Comparison of ENCODE assay signal across 8 mouse cellular contexts in genomic region chr13:98263458-98263987, GRCm38 (mm10). TPM values are rescaled to one million over a fixed set of nuclear protein-coding genes. Genes with fewer than 3 reads are reported as not detected.
DNase-seq lines count a peak whose midpoint lies in the region; ATAC-seq and TF ChIP-seq lines count a peak whose summit lies in the region.

No protein-coding gene starts in this region.

- H3K9me3 ChIP-seq in neural tube, embryonic 11.5 days (ENCODE audit: control insufficient read depth, low read length): no peaks in the 10 kb centered on the region
- no peaks in the 10 kb centered on the region for H3K9me3 ChIP-seq in limb, embryonic 13.5 days
- no peaks in the 10 kb centered on the region for H3K9me3 ChIP-seq in stomach, embryonic 14.5 days (ENCODE audit: control insufficient read depth, low read depth, low read length)

- peak overlapping the region; percentile 76 for H3K4me3 ChIP-seq in neural tube, embryonic 11.5 days (ENCODE audit: low read depth, low read length)
- peak overlapping the region; percentile 87 for H3K4me3 ChIP-seq in embryonic fibroblast, embryonic 13.5 days (ENCODE audit: insufficient read depth, low read length)
- peak overlapping the region; percentile 92 for H3K4me3 ChIP-seq in limb, embryonic 13.5 days
- peak overlapping the region; percentile 93 for H3K4me3 ChIP-seq in stomach, embryonic 14.5 days (ENCODE audit: low read depth, low read length)

- H3K4me1 ChIP-seq in neural tube, embryonic 11.5 days (ENCODE audit: control insufficient read depth, insufficient read depth, low read length): peaks cover 16% of the 10 kb centered on the region
- peaks cover 3% of the 10 kb centered on the region; the same call in 1 of the 2 replicates for H3K4me1 ChIP-seq in embryonic fibroblast, embryonic 13.5 days (ENCODE audit: control insufficient read depth, insufficient read depth, low read length)
- H3K4me1 ChIP-seq in limb, embryonic 13.5 days: peaks cover 22% of the 10 kb centered on the region
- peaks cover 13% of the 10 kb centered on the region for H3K4me1 ChIP-seq in stomach, embryonic 14.5 days (ENCODE audit: control insufficient read depth, insufficient read depth, low read length)

- H3K27ac ChIP-seq in neural tube, embryonic 11.5 days (ENCODE audit: low read depth, low read length): peak overlapping the region; percentile 92
- peak overlapping the region; percentile 55 for H3K27ac ChIP-seq in embryonic fibroblast, embryonic 13.5 days (ENCODE audit: insufficient read depth, low read length)
- peak overlapping the region; percentile 81 for H3K27ac ChIP-seq in limb, embryonic 13.5 days
- H3K27ac ChIP-seq in stomach, embryonic 14.5 days (ENCODE audit: low read length): peak overlapping the region; percentile 89

- TF ChIP-seq POLR2A in embryonic fibroblast, embryonic 13.5 days (IDR thresholded peaks at IDR 0.05; ENCODE audit: low read depth, low read length): no peak

- ATAC-seq in neural tube, embryonic 11.5 days (ENCODE audit: insufficient read depth, low FRiP score, low TSS enrichment): no peak
- no peak; the same call in 1 of the 2 replicates for ATAC-seq in limb, embryonic 13.5 days (ENCODE audit: low FRiP score, low read depth)
- ATAC-seq in stomach, embryonic 14.5 days (ENCODE audit: insufficient number of reproducible peaks, insufficient read depth, low FRiP score, low read depth): peak; percentile 15; the same call in 1 of the 2 replicates

- peak overlapping the region; percentile 90 for H3K9ac ChIP-seq in neural tube, embryonic 11.5 days (ENCODE audit: low read length)
- H3K9ac ChIP-seq in limb, embryonic 13.5 days: peak overlapping the region; percentile 86
- H3K9ac ChIP-seq in stomach, embryonic 14.5 days (replicated peaks; ENCODE audit: low read depth, low read length): peak overlapping the region; percentile 87

- 1% methylated on average over 16 of the region's 16 CpGs for WGBS in neural tube, embryonic 11.5 days
- 1% methylated on average over 16 of the region's 16 CpGs for WGBS in limb, embryonic 13.5 days
- WGBS in stomach, embryonic 14.5 days: 2% methylated on average over 16 of the region's 16 CpGs

- H3K27me3 ChIP-seq in neural tube, embryonic 11.5 days (ENCODE audit: control insufficient read depth, insufficient read depth, low read length): no peaks in the 10 kb centered on the region
- H3K27me3 ChIP-seq in limb, embryonic 13.5 days: no peaks in the 10 kb centered on the region
- no peaks in the 10 kb centered on the region for H3K27me3 ChIP-seq in stomach, embryonic 14.5 days (ENCODE audit: control insufficient read depth, insufficient read depth, low read length)

- no peak for TF ChIP-seq CTCF in embryonic fibroblast, embryonic 13.5 days (IDR thresholded peaks at IDR 0.05; ENCODE audit: borderline replicate concordance, insufficient read depth, low read length)

- H3K36me3 ChIP-seq in neural tube, embryonic 11.5 days (ENCODE audit: control insufficient read depth, insufficient read depth, low read length): no peaks in the 10 kb centered on the region; the same call in 1 of the 2 replicates
- peaks cover 28% of the 10 kb centered on the region for H3K36me3 ChIP-seq in limb, embryonic 13.5 days
- H3K36me3 ChIP-seq in stomach, embryonic 14.5 days (ENCODE audit: control insufficient read depth, insufficient read depth, low read length): peaks cover 18% of the 10 kb centered on the region; the same call in 1 of the 2 replicates

- peak overlapping the region; percentile 79 for H3K4me2 ChIP-seq in neural tube, embryonic 11.5 days (ENCODE audit: low read depth)
- peak overlapping the region; percentile 67 for H3K4me2 ChIP-seq in limb, embryonic 13.5 days (replicated peaks)
- peak overlapping the region; percentile 78 for H3K4me2 ChIP-seq in stomach, embryonic 14.5 days (replicated peaks; ENCODE audit: low read depth, low read length)

- DNase-seq in neural tube, embryonic 11.5 days (ENCODE audit: low spot score): no peak
- DNase-seq in neural tube, embryonic 10.5 days (ENCODE audit: extremely low spot score, low spot score): no peak
- DNase-seq in spleen, postnatal 14 days (ENCODE audit: low spot score in 2 of 2): no peak
- DNase-seq in frontal cortex, postnatal 36 days (ENCODE audit: low spot score in 2 of 2): no peak
- DNase-seq in cerebellum, adult 18-20 months: no peak

RNA-seq across cellular contexts. Expression of gene Ankra2, which starts 0.6 kb away (rescaled TPM):
- 35.7 and 36.5 TPM in 2 replicates for polyA plus RNA-seq in neural tube, embryonic 11.5 days (2014; fragmentation: Nextera tagmentation; extraction: Ambion mirVana)
- 22.7 and 29.5 TPM in 2 replicates for polyA plus RNA-seq in embryonic fibroblast, embryonic 13.5 days (2011; ENCODE audit: insufficient read length, low read depth, missing spikeins)
- 22.0 and 22.3 TPM in 2 replicates for polyA plus RNA-seq in limb, embryonic 13.5 days (2015; fragmentation: Nextera tagmentation; extraction: Ambion mirVana)
- 33.2 and 33.9 TPM in 2 replicates for polyA plus RNA-seq in stomach, embryonic 14.5 days (2014; fragmentation: Nextera tagmentation; extraction: Ambion mirVana)

RNA-seq across cellular contexts. Expression of gene Utp15, which starts 0.7 kb away (rescaled TPM):
- polyA plus RNA-seq in neural tube, embryonic 11.5 days (2014; fragmentation: Nextera tagmentation; extraction: Ambion mirVana): 43.3 and 44.0 TPM in 2 replicates
- polyA plus RNA-seq in embryonic fibroblast, embryonic 13.5 days (2011; ENCODE audit: insufficient read length, low read depth, missing spikeins): 16.7 and 18.8 TPM in 2 replicates
- polyA plus RNA-seq in limb, embryonic 13.5 days (2015; fragmentation: Nextera tagmentation; extraction: Ambion mirVana): 32.9 and 33.8 TPM in 2 replicates
- polyA plus RNA-seq in stomach, embryonic 14.5 days (2014; fragmentation: Nextera tagmentation; extraction: Ambion mirVana): 33.9 and 34.0 TPM in 2 replicates

RNA-seq across cellular contexts. Expression of gene Gm21976, which starts 16.2 kb away (rescaled TPM):
- polyA plus RNA-seq in neural tube, embryonic 11.5 days (2014; fragmentation: Nextera tagmentation; extraction: Ambion mirVana): not detected in 2 replicates
- not detected in 2 replicates for polyA plus RNA-seq in embryonic fibroblast, embryonic 13.5 days (2011; ENCODE audit: insufficient read length, low read depth, missing spikeins)
- polyA plus RNA-seq in limb, embryonic 13.5 days (2015; fragmentation: Nextera tagmentation; extraction: Ambion mirVana): not detected in 2 replicates
- polyA plus RNA-seq in stomach, embryonic 14.5 days (2014; fragmentation: Nextera tagmentation; extraction: Ambion mirVana): not detected in 2 replicates

RNA-seq across cellular contexts. Expression of gene Btf3, which starts 53.3 kb away (rescaled TPM):
- 738 and 767 TPM in 2 replicates for polyA plus RNA-seq in neural tube, embryonic 11.5 days (2014; fragmentation: Nextera tagmentation; extraction: Ambion mirVana)
- polyA plus RNA-seq in embryonic fibroblast, embryonic 13.5 days (2011; ENCODE audit: insufficient read length, low read depth, missing spikeins): 715 and 807 TPM in 2 replicates
- 728 and 732 TPM in 2 replicates for polyA plus RNA-seq in limb, embryonic 13.5 days (2015; fragmentation: Nextera tagmentation; extraction: Ambion mirVana)
- 666 and 685 TPM in 2 replicates for polyA plus RNA-seq in stomach, embryonic 14.5 days (2014; fragmentation: Nextera tagmentation; extraction: Ambion mirVana)

RNA-seq across cellular contexts. Expression of gene Arhgef28, which starts 57.3 kb away (rescaled TPM):
- polyA plus RNA-seq in neural tube, embryonic 11.5 days (2014; fragmentation: Nextera tagmentation; extraction: Ambion mirVana): 7.7 and 9.0 TPM in 2 replicates
- polyA plus RNA-seq in embryonic fibroblast, embryonic 13.5 days (2011; ENCODE audit: insufficient read length, low read depth, missing spikeins): 16.7 and 24.9 TPM in 2 replicates
- polyA plus RNA-seq in limb, embryonic 13.5 days (2015; fragmentation: Nextera tagmentation; extraction: Ambion mirVana): 25.0 and 26.2 TPM in 2 replicates
- 28.4 and 28.9 TPM in 2 replicates for polyA plus RNA-seq in stomach, embryonic 14.5 days (2014; fragmentation: Nextera tagmentation; extraction: Ambion mirVana)
